Mouse (Mus musculus) CH12.LX (cell line): ENCODE data around the gene Tmeff1. TPM values are rescaled to one million over a fixed set of nuclear protein-coding genes. Genes with fewer than 3 reads are reported as not detected.
"Not testable (repeated sequence)": the region's sequence is repeated elsewhere in the genome, so short reads cannot be mapped to it uniquely, and the experiment has no call there.

Source experiments
- DNase-seq: peaks from one replicate; pipeline ENCODE4 v3.0.0-alpha.2; 2013; ENCODE audit errors: extremely low read depth
- H3K27ac ChIP-seq: 2 replicates; pipeline ENCODE4 v1.5.1; 2012; ENCODE audit warnings: low read depth, mild to moderate bottlenecking, control low read depth, moderate library complexity; ENCODE audit not compliant: insufficient read depth
- H3K27me3 ChIP-seq: replicated peaks from 2 replicates; pipeline ENCODE3; 2012; ENCODE audit warnings: inconsistent platforms
- H3K36me3 ChIP-seq, 2 experiments: replicated peaks in 1 of 2; 2 replicates each; pipeline versions ENCODE3 to v1.6.1; 2012; ENCODE audit warnings: inconsistent platforms in 1 of 2, low read length in 1 of 2, mild to moderate bottlenecking in 1 of 2, mixed read lengths in 1 of 2, moderate library complexity in 1 of 2; ENCODE audit not compliant: control insufficient read depth in 1 of 2, insufficient read depth in 1 of 2
- H3K4me1 ChIP-seq, 2 experiments: 2 replicates each; pipeline ENCODE4 v1.6.1; 2012; ENCODE audit warnings: inconsistent platforms in 1 of 2, moderate library complexity in 1 of 2; ENCODE audit not compliant: insufficient read depth in 2 of 2, control insufficient read depth in 1 of 2
- H3K4me2 ChIP-seq: 2 replicates; pipeline ENCODE4 v1.6.1; 2012; ENCODE audit warnings: low read depth, mild to moderate bottlenecking, control low read depth; ENCODE audit not compliant: poor library complexity, insufficient read depth, severe bottlenecking
- H3K4me3 ChIP-seq, 3 experiments: fragments of 150-350 bp in 1 of 3; sonication (generic) in 1 of 3; replicated peaks in 1 of 3; 2 replicates each; pipeline versions ENCODE3 to v1.5.1; 2011 to 2012; ENCODE audit warnings: low read depth in 2 of 3, low read length in 2 of 3, mild to moderate bottlenecking in 2 of 3, moderate library complexity in 2 of 3, control low read depth in 1 of 3, improper control_type of control experiment in 1 of 3, inconsistent platforms in 1 of 3, mixed read lengths in 1 of 3; ENCODE audit not compliant: poor library complexity in 1 of 3
- H3K79me2 ChIP-seq: replicated peaks from 2 replicates; pipeline ENCODE4 v1.6.1; 2012; ENCODE audit warnings: mild to moderate bottlenecking, moderate library complexity; ENCODE audit not compliant: control insufficient read depth, poor library complexity, insufficient read depth, severe bottlenecking; ENCODE audit errors: extremely low read depth
- H3K9ac ChIP-seq: 2 replicates; pipeline ENCODE4 v1.6.1; 2012; ENCODE audit warnings: low read depth, mild to moderate bottlenecking, control low read depth, moderate library complexity; ENCODE audit not compliant: insufficient read depth
- H3K9me3 ChIP-seq: replicated peaks from 2 replicates; pipeline ENCODE3; 2012; ENCODE audit warnings: low read length, inconsistent platforms, mixed read lengths
- CHD2 ChIP-seq: IDR thresholded peaks from 2 replicates; pipeline ENCODE4 v1.6.1; 2011; ENCODE audit warnings: low read length, improper control_type of control experiment
- CTCF ChIP-seq, 2 experiments: IDR thresholded peaks in 1 of 2; conservative IDR thresholded peaks in 1 of 2; 2 replicates each; pipeline ENCODE4 v1.5.1; 2011 to 2012; ENCODE audit warnings: low read depth in 2 of 2, low read length in 2 of 2, improper control_type of control experiment in 1 of 2, inconsistent platforms in 1 of 2, mild to moderate bottlenecking in 1 of 2, moderate library complexity in 1 of 2
- E2F4 ChIP-seq: IDR thresholded peaks from 2 replicates; pipeline ENCODE4 v1.6.1; 2011; ENCODE audit warnings: low read depth, low read length, improper control_type of control experiment; ENCODE audit not compliant: insufficient replicate concordance
- ELF1 ChIP-seq: IDR thresholded peaks from 2 replicates; pipeline ENCODE4 v1.6.1; 2014; ENCODE audit warnings: low read depth, mild to moderate bottlenecking, inconsistent platforms, low read length, improper control_type of control experiment
- ETS1 ChIP-seq: conservative IDR thresholded peaks from 2 replicates; pipeline ENCODE4 v1.6.1; 2012; ENCODE audit warnings: low read depth, mild to moderate bottlenecking, inconsistent platforms, low read length, improper control_type of control experiment, moderate library complexity
- GABPA ChIP-seq: IDR thresholded peaks from 2 replicates; pipeline ENCODE4 v1.6.1; 2012; ENCODE audit warnings: low read depth, low read length, improper control_type of control experiment, inconsistent platforms; ENCODE audit not compliant: insufficient replicate concordance
- HCFC1 ChIP-seq: IDR thresholded peaks from 2 replicates; pipeline ENCODE4 v1.6.1; 2012; ENCODE audit warnings: low read depth, mild to moderate bottlenecking, inconsistent platforms, low read length, improper control_type of control experiment
- KAT2A ChIP-seq: IDR thresholded peaks from 2 replicates; pipeline ENCODE4 v1.6.1; 2012; ENCODE audit warnings: low read length, improper control_type of control experiment, inconsistent platforms; ENCODE audit not compliant: insufficient replicate concordance
- MAFK ChIP-seq: IDR thresholded peaks from 2 replicates; pipeline ENCODE4 v1.6.1; 2011; ENCODE audit warnings: low read length, improper control_type of control experiment; ENCODE audit not compliant: insufficient replicate concordance
- MAX ChIP-seq: IDR thresholded peaks from 2 replicates; pipeline ENCODE4 v1.6.1; 2011; ENCODE audit warnings: low read length, improper control_type of control experiment
- MYC ChIP-seq: IDR thresholded peaks from 2 replicates; pipeline ENCODE4 v1.6.1; 2011; ENCODE audit warnings: low read depth, mild to moderate bottlenecking, improper control_type of control experiment, low read length
- NELFE ChIP-seq: IDR thresholded peaks from 2 replicates; pipeline ENCODE4 v1.6.1; 2011; ENCODE audit warnings: low read depth, low read length, improper control_type of control experiment
- NRF1 ChIP-seq: IDR thresholded peaks from 2 replicates; pipeline ENCODE4 v1.6.1; 2014; ENCODE audit warnings: low read depth, mild to moderate bottlenecking, inconsistent platforms, low read length, improper control_type of control experiment, moderate library complexity
- PAX5 ChIP-seq: IDR thresholded peaks from 2 replicates; pipeline ENCODE4 v1.6.1; 2012; ENCODE audit warnings: low read length, inconsistent platforms, mixed read lengths
- POLR2A ChIP-seq: IDR thresholded peaks from 2 replicates; pipeline ENCODE4 v1.6.1; 2011; ENCODE audit warnings: low read depth, mild to moderate bottlenecking, improper control_type of control experiment, low read length
- POLR2AphosphoS2 ChIP-seq: IDR thresholded peaks from 2 replicates; pipeline ENCODE4 v1.6.1; 2011; ENCODE audit warnings: low read depth, low read length, improper control_type of control experiment
- RAD21 ChIP-seq: IDR thresholded peaks from 2 replicates; pipeline ENCODE4 v1.6.1; 2011; ENCODE audit warnings: low read depth, mild to moderate bottlenecking, low read length, improper control_type of control experiment, moderate library complexity
- RCOR1 ChIP-seq: conservative IDR thresholded peaks from 2 replicates; pipeline ENCODE4 v1.6.1; 2012; ENCODE audit warnings: low read depth, mild to moderate bottlenecking, inconsistent platforms, low read length, improper control_type of control experiment
- SMC3 ChIP-seq: IDR thresholded peaks from 2 replicates; pipeline ENCODE4 v1.6.1; 2011; ENCODE audit warnings: low read depth, low read length, improper control_type of control experiment
- TBP ChIP-seq: conservative IDR thresholded peaks from 2 replicates; pipeline ENCODE4 v1.6.1; 2011; ENCODE audit warnings: low read depth, low read length, improper control_type of control experiment
- ZC3H11A ChIP-seq: IDR thresholded peaks from 2 replicates; pipeline ENCODE4 v1.6.1; 2012; ENCODE audit warnings: low read depth, mild to moderate bottlenecking, inconsistent platforms, low read length, improper control_type of control experiment
- ZMIZ1 ChIP-seq: IDR thresholded peaks from 2 replicates; pipeline ENCODE4 v1.6.1; 2012; ENCODE audit warnings: low read depth, mild to moderate bottlenecking, inconsistent platforms, low read length, improper control_type of control experiment
- ZNF384 ChIP-seq: IDR thresholded peaks from 2 replicates; pipeline ENCODE4 v1.6.1; 2012; ENCODE audit warnings: low read depth, low read length, improper control_type of control experiment, inconsistent platforms
- dilution Hi-C: fragments of 300-500 bp; cut with MboI; formaldehyde crosslinking; loops from 2 replicates; pipeline ENCODE4 v1.14.3; 2020; ENCODE audit warnings: low sequenced_read_pairs; ENCODE audit not compliant: extremely low pct_unique_long_range_greater_than_20kb, extremely low pct_ligation_motif_present
- in situ Hi-C: fragments of 300-500 bp; cut with MboI; formaldehyde crosslinking; loops from 3 replicates; pipeline ENCODE4 v1.14.3; 2019; ENCODE audit warnings: low sequenced_read_pairs, low pct_ligation_motif_present, low pct_unique_long_range_greater_than_20kb, mixed read lengths
- polyA plus RNA-seq: library from polyadenylated mRNA; unstranded; fragments of >175 nt; gene quantifications from 2 replicates; pipeline ENCODE4 v1.2.1, GENCODE M21; 2012; ENCODE audit warnings: low read depth; ENCODE audit not compliant: insufficient read length
- total RNA-seq, 2 experiments: library from RNA; depleted of rRNA; stranded (reverse); fragments of 300-350 nt in 1 of 2; fragments of >200 nt in 1 of 2; gene quantifications; 2 replicates each; pipeline ENCODE4 v1.2.3; 2012 to 2014

The Tmeff1 gene
- total and polyA plus RNA-seq, 3 experiments, result 23.3 to 32.4 (median 29.6) TPM

GRCm38 (mm10) chr4:48679728-48680127, 94.8 kb downstream of the Tmeff1 start:
- peaks cover 6 to 45% of the 10 kb centered on the region in 2 experiments for H3K36me3 ChIP-seq
- TF ChIP-seq CTCF (conservative IDR thresholded peaks at IDR 0.05 in 1 of 2, IDR thresholded peaks at IDR 0.05 in 1 of 2; ENCODE audit: low read depth in 2 of 2, low read length in 2 of 2) (peak in 1 of 2 experiments; percentile 7; a peak in 1 of 4 replicates), POLR2A (0 out of 2 replicates have a peak, but pooled peaks have one; percentile 13)
- TF ChIP-seq, all 38 proteins: peak for 2; not testable (repeated sequence) for 36
- H3K79me2 ChIP-seq, result peaks cover 19% of the 10 kb centered on the region
- peaks cover 10 to 45% of the 10 kb centered on the region in 2 experiments for H3K4me1 ChIP-seq
- dilution Hi-C loops, H3K27ac ChIP-seq, H3K9ac ChIP-seq, H3K4me3 ChIP-seq, in situ Hi-C loops, H3K4me2 ChIP-seq, DNase-seq, H3K27me3 ChIP-seq, H3K9me3 ChIP-seq: not testable (repeated sequence)

- in situ Hi-C loops (no loop called here), dilution Hi-C loops (no loop called here)
- H3K27me3 ChIP-seq, result no peaks in the 10 kb centered on the region
- peaks cover 6 to 45% of the 10 kb centered on the region in 2 experiments for H3K36me3 ChIP-seq
- H3K4me2 ChIP-seq, result peak overlapping the region; percentile 16
- no peak overlapping the region for H3K9ac ChIP-seq
- peak; percentile 8; the same call in 1 of the 2 replicates for TF ChIP-seq ZMIZ1
- TF ChIP-seq PAX5, result no peak
- no peak for DNase-seq
- H3K9me3 ChIP-seq, result no peaks in the 10 kb centered on the region
- peaks cover 7 to 45% of the 10 kb centered on the region in 2 experiments for H3K4me1 ChIP-seq
- no peak overlapping the region for H3K4me3 ChIP-seq
- peaks cover 19% of the 10 kb centered on the region for H3K79me2 ChIP-seq
- peak overlapping the region; percentile 7; the same call in 1 of the 2 replicates for H3K27ac ChIP-seq
These were observed 95.2 kb downstream of the Tmeff1 start for GRCm38 (mm10) chr4:48680214-48680613.

GRCm38 (mm10) chr4:48680648-48681343, 95.8 kb downstream of the Tmeff1 start:
- no peaks in the 10 kb centered on the region for H3K9me3 ChIP-seq
- peaks cover 19% of the 10 kb centered on the region for H3K79me2 ChIP-seq
- H3K36me3 ChIP-seq, result peaks cover 6 to 44% of the 10 kb centered on the region in 2 experiments
- dilution Hi-C loops (no loop called here), in situ Hi-C loops (no loop called here)
- peak overlapping the region in 2 of 3 experiments; percentile 23 to 31 for H3K4me3 ChIP-seq
- peak overlapping the region; percentile 16; the same call in 1 of the 2 replicates for H3K4me2 ChIP-seq
- H3K27ac ChIP-seq, result peak overlapping the region; percentile 7; the same call in 1 of the 2 replicates
- no peak overlapping the region; the same call in 1 of the 2 replicates for H3K9ac ChIP-seq
- peaks cover 5 to 42% of the 10 kb centered on the region in 2 experiments for H3K4me1 ChIP-seq
- H3K27me3 ChIP-seq, result no peaks in the 10 kb centered on the region
- peak; percentile 91 for DNase-seq
- TF ChIP-seq KAT2A (no peak), ELF1 (peak; percentile 59), GABPA (no peak), ZMIZ1 (no peak; the same call in 1 of the 2 replicates), CTCF (conservative IDR thresholded peaks at IDR 0.05 in 1 of 2, IDR thresholded peaks at IDR 0.05 in 1 of 2; ENCODE audit: low read depth in 2 of 2, low read length in 2 of 2) (peak; percentile 31 to 75; a peak in 3 of 4 replicates), TBP (no peak), ZNF384 (peak; percentile 92), E2F4 (no peak), ZC3H11A (no peak), MAX (peak; percentile 20; the same call in 1 of the 2 replicates), NRF1 (no peak), RAD21 (peak; percentile 71), PAX5 (no peak), POLR2AphosphoS2 (peak; percentile 89), ETS1 (no peak), MYC (peak; percentile 55; the same call in 1 of the 2 replicates), MAFK (no peak), HCFC1 (no peak; the same call in 1 of the 2 replicates), POLR2A (no peak; the same call in 1 of the 2 replicates), RCOR1 (no peak), SMC3 (peak; percentile 56), NELFE (peak; percentile 10; the same call in 1 of the 2 replicates), CHD2 (no peak; the same call in 1 of the 2 replicates)
